Mouse (Mus musculus) small intestine, adult 10 weeks (tissue): ENCODE data around the gene Slc31a2. TPM values are rescaled to one million over a fixed set of nuclear protein-coding genes. Genes with fewer than 3 reads are reported as not detected.

Source experiments
- polyA plus RNA-seq: library from polyadenylated mRNA; stranded (reverse); fragments of 350-450 nt; fragmentation: Illumina TruSeq; extraction: RNeasy Lipid Tissue Mini Kit (QIAGEN cat#74804); gene quantifications from one replicate; pipeline ENCODE4 v1.2.3, GENCODE M21; 2014; ENCODE audit warnings: low replicate concordance

The Slc31a2 gene
- polyA plus RNA-seq = 3.2 TPM

DNA sequence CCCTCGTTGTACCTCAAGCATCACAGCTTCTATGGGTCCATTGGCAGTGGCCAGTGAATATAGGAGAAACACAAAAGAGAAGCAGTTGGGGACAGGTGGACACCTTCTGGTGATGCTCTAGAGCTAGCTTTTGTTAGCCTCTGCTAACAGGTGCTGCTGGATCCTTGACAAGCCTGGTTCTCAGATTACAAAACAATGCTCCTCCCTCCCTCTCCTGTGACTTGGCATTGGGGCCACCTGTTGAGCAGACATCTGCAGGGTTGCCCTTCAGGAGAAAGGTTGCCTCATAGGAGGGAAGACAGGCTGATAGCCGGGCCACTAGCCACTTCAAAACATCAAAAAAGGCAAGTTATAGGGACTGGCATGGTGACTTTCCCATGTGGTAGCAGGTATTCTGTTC, at the start of gene Slc31a2:
Gene Slc31a2 (plus strand): TSS at position 287 of the 400 bp plus-strand sequence.

GRCm38 (mm10) chr4:62230769-62231168, 31.6 kb upstream of the Slc31a2 start, which contains the start of gene Zfp37:
Gene Zfp37, minus strand, starts transcription at chr4:62231047.

Other genes starting within 250 kb of the Slc31a2 start
- not detected for gene Mup20, start 208.4 kb upstream of the Slc31a2 start, polyA plus RNA-seq
- 2.6 TPM for gene Mup3, start 175.2 kb upstream of the Slc31a2 start, polyA plus RNA-seq
- gene Mup21, start 111.7 kb upstream of the Slc31a2 start, polyA plus RNA-seq = not detected
- gene Zfp37, start 31.5 kb upstream of the Slc31a2 start, polyA plus RNA-seq = 4.9 TPM
- gene Fkbp15, start 98.0 kb downstream of the Slc31a2 start, polyA plus RNA-seq = 11.2 TPM
- 518 TPM for gene Slc31a1, start 98.2 kb downstream of the Slc31a2 start, polyA plus RNA-seq
- 40.1 TPM for gene Cdc26, start 146.1 kb downstream of the Slc31a2 start, polyA plus RNA-seq
- gene Prpf4, start 146.2 kb downstream of the Slc31a2 start, polyA plus RNA-seq = 6.1 TPM
- not detected for gene Rnf183, start 172.7 kb downstream of the Slc31a2 start, polyA plus RNA-seq
- gene Wdr31, start 208.3 kb downstream of the Slc31a2 start, polyA plus RNA-seq = 0.52 TPM
- 1.9 TPM for gene Bspry, start 217.5 kb downstream of the Slc31a2 start, polyA plus RNA-seq
- gene Hdhd3, start 240.9 kb downstream of the Slc31a2 start, polyA plus RNA-seq = 0.48 TPM